Mouse (Mus musculus) intestine, postnatal 0 days (tissue): Measurements from ENCODE around the gene Tgm5. TPM values are rescaled to one million over a fixed set of nuclear protein-coding genes. Genes with fewer than 3 reads are reported as not detected.
"Not testable (repeated sequence)": the region's sequence is repeated elsewhere in the genome, so short reads cannot be mapped to it uniquely, and the experiment has no call there.

ENCODE experiments used
- ATAC-seq: fragments of 200-750 bp; cut with Nextera tagmentation; 2 replicates; pipeline ENCODE4 v1.8.0; 2017; ENCODE audit warnings: mild to moderate bottlenecking, moderate TSS enrichment, moderate library complexity
- H3K27ac ChIP-seq: fragments of 300-500 bp; sonication (generic); 2 replicates; pipeline ENCODE4 v1.5.1; 2014; ENCODE audit warnings: mild to moderate bottlenecking, low read depth, low read length, moderate library complexity
- H3K27me3 ChIP-seq: fragments of 300-500 bp; sonication (generic); replicated peaks from 2 replicates; pipeline ENCODE4 v1.6.1; 2014; ENCODE audit warnings: low read length, mixed read lengths; ENCODE audit not compliant: control insufficient read depth, insufficient read depth
- H3K36me3 ChIP-seq: fragments of 300-500 bp; sonication (generic); 2 replicates; pipeline ENCODE4 v1.6.1; 2014; ENCODE audit warnings: mild to moderate bottlenecking, moderate library complexity; ENCODE audit not compliant: control insufficient read depth, insufficient read depth
- H3K4me1 ChIP-seq: fragments of 300-500 bp; sonication (generic); replicated peaks from 2 replicates; pipeline ENCODE4 v1.6.1; 2014; ENCODE audit warnings: antibody characterized with exemption, low read length, mixed read lengths; ENCODE audit not compliant: control insufficient read depth, insufficient read depth
- H3K4me2 ChIP-seq: fragments of 300-500 bp; sonication (generic); replicated peaks from 2 replicates; pipeline ENCODE4 v1.6.1; 2014; ENCODE audit warnings: low read depth, mild to moderate bottlenecking, moderate library complexity
- H3K4me3 ChIP-seq: fragments of 300-500 bp; sonication (generic); 2 replicates; pipeline ENCODE4 v1.5.1; 2014; ENCODE audit warnings: low read depth, low read length
- H3K9ac ChIP-seq: fragments of 300-500 bp; sonication (generic); 2 replicates; pipeline ENCODE4 v1.6.1; 2014; ENCODE audit warnings: mild to moderate bottlenecking, low read depth, low read length
- H3K9me3 ChIP-seq: fragments of 300-500 bp; sonication (generic); 2 replicates; pipeline ENCODE4 v1.6.1; 2016; ENCODE audit warnings: mixed run types; ENCODE audit not compliant: control insufficient read depth
- CTCF ChIP-seq: sonication (generic); IDR thresholded peaks from 2 replicates; pipeline ENCODE4 v1.5.1; 2016; ENCODE audit warnings: low read depth, mild to moderate bottlenecking, control low read depth, antibody characterized with exemption, moderate library complexity
- WGBS: fragments of 180-500 bp; shearing (Covaris S2); extraction: QIAGEN DNeasy Blood & Tissue Kit; methylation state at CpG from one replicate; pipeline ENCODE4 v1.1.7; 2014; 5-methylcytosine and 5-hydroxymethylcytosine counted together
- polyA plus RNA-seq: library from polyadenylated mRNA; unstranded; fragments of >200 nt; fragmentation: Nextera tagmentation; extraction: Ambion mirVana; gene quantifications from 2 replicates; pipeline ENCODE4 v1.2.1, GENCODE M21; 2015

The Tgm5 gene
- 0.07 and 0.09 TPM in 2 replicates for polyA plus RNA-seq

DNA sequence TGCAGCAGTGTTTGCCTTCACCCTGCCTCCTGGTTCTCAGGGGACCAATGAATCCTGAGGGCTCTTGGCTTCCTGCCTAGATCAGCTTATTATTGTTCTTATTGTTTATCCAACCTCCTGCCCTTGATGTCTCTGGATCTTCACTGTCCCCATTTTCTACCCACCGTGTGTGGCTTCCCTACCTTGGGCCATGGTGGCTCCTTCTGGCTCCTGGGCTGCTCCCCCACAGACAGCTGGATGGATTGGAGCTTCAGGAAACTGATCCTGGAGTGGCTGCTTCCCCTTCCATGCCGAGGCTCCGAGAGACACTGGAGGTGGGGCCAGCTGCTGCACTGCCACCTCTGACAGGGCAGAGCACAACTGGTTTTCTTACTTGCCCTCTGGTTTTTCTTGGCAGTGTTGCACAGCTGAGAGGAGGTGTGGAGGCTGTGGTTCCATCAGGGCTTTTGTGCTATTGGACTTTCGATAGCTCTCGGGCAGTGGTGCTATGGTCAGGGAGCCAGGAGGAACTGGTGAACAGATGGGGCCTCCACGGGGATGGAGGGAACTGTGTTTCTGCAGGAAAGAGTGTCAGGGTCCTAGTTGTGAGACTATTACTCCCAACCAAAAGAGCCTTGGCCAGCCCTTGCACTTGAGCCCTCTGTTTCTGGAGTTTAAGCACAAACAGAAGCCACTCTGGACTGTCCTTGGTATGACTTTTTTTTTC is at the start of gene Tgm5:
Tgm5 (minus strand) TSS at position 362 of the 706 bp plus-strand sequence.
- WGBS, result 39% methylated on average over 6 of the region's 6 CpGs
- Histone ChIP-seq H3K9ac (no peak within 1 kb of the TSS), H3K4me2 (no peak within 1 kb of the TSS), H3K27me3 (no peaks in the 10 kb centered on the region), H3K4me3 (no peak within 1 kb of the TSS), H3K4me1 (no peaks in the 10 kb centered on the region), H3K9me3 (no peaks in the 10 kb centered on the region), H3K27ac (no peak within 1 kb of the TSS), H3K36me3 (no peaks in the 10 kb centered on the region)
- no peak for TF ChIP-seq CTCF
- no peak for ATAC-seq

DNA sequence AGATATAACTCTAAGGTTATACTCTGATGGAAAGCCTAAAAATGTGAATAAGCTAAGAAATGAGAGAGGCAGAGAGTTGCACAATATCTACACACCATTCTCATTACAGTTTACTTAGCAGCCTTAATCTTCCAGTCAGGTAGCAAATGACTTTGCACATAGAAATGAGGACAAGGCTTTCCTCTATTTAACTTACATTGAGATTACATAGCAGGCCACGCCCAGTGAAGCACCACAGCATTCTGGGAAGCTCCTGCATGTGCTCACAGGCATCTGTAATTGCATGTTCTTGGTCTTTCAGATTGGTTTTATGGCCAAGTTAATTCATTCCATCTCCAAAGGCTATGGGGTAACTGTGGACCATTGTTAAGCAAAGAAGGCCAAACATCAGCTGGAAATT is 47.2 kb upstream of the Tgm5 start:
- Histone ChIP-seq H3K36me3 (no peaks in the 10 kb centered on the region), H3K4me2 (no peak overlapping the region), H3K4me3 (no peak overlapping the region), H3K9me3 (no peaks in the 10 kb centered on the region), H3K27me3 (no peaks in the 10 kb centered on the region), H3K4me1 (no peaks in the 10 kb centered on the region), H3K9ac (no peak overlapping the region), H3K27ac (no peak overlapping the region)
- ATAC-seq, result no peak
- 66% methylated on average over 1 of the region's 1 CpGs for WGBS
- TF ChIP-seq CTCF, result no peak

GRCm38 (mm10) chr2:121128865-121129620 is 43.4 kb upstream of the Tgm5 start:
- H3K36me3 ChIP-seq, result no peaks in the 10 kb centered on the region
- H3K4me2 ChIP-seq, result no peak overlapping the region
- WGBS, result 51% methylated on average over 9 of the region's 9 CpGs
- H3K9ac ChIP-seq, result no peak overlapping the region
- no peak for ATAC-seq
- no peak overlapping the region for H3K4me3 ChIP-seq
- TF ChIP-seq CTCF, result no peak
- H3K27me3 ChIP-seq, result no peaks in the 10 kb centered on the region
- H3K9me3 ChIP-seq, result no peaks in the 10 kb centered on the region
- no peaks in the 10 kb centered on the region for H3K4me1 ChIP-seq
- no peak overlapping the region for H3K27ac ChIP-seq

DNA sequence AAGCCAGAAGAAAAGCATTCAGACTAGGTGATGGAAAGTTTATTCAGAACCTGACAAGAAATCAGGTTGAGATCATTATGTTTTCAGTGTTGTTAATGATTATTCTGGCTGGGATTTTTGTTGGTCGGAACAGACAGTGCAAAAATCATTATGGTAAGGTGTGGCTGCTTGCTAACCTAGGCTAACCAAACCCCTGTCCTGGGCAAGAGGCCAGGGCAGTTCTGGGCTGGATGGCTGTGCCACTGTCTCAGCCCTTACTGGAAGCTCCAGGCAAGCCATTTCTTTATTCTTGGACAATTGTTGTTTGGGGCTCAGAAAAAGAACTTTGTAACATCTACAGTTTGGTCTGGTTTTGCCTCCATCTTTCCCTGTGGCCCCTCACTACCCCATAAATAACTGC is 41.9 kb upstream of the Tgm5 start:
- TF ChIP-seq CTCF, result no peak
- no peak for ATAC-seq
- 36% methylated on average over 1 of the region's 1 CpGs for WGBS

DNA sequence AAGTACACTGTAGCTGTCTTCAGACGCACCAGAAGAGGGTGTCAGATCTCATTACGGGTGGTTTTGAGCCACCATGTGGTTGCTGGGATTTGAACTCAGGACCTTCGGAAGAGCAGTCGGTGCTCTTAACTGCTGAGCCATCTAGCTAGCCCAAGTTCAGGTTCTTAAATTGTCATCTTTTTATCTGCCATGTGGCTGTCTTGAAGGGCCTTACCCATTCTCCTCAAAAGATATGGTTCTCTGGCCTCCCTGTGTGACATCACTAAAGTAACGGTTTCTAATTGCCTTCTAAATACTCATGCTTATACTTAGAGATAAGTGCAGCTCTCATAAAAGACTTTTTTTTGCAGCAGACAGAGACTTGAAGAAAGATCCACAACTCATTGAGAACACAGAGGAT is 40.7 kb upstream of the Tgm5 start:
- not testable (repeated sequence) for H3K4me3 ChIP-seq, H3K4me1 ChIP-seq, H3K27me3 ChIP-seq, H3K27ac ChIP-seq, H3K9me3 ChIP-seq, H3K4me2 ChIP-seq, ATAC-seq, H3K36me3 ChIP-seq, H3K9ac ChIP-seq
- 88% methylated on average over 5 of the region's 5 CpGs for WGBS

More for the DNA sequence above, 41.9 kb upstream of the Tgm5 start:
- H3K9ac ChIP-seq, result no peak overlapping the region
- H3K4me3 ChIP-seq, result no peak overlapping the region
- H3K9me3 ChIP-seq, result no peaks in the 10 kb centered on the region
- H3K27me3 ChIP-seq, result no peaks in the 10 kb centered on the region
- no peak overlapping the region for H3K4me2 ChIP-seq
- H3K4me1 ChIP-seq, result no peaks in the 10 kb centered on the region
- H3K27ac ChIP-seq, result no peak overlapping the region
- H3K36me3 ChIP-seq, result no peaks in the 10 kb centered on the region

GRCm38 (mm10) chr2:121119260-121119659 is 33.6 kb upstream of the Tgm5 start:
- Histone ChIP-seq H3K36me3 (no peaks in the 10 kb centered on the region), H3K9ac (no peak overlapping the region), H3K9me3 (no peaks in the 10 kb centered on the region), H3K4me3 (no peak overlapping the region), H3K4me1 (no peaks in the 10 kb centered on the region), H3K27ac (no peak overlapping the region), H3K27me3 (no peaks in the 10 kb centered on the region), H3K4me2 (no peak overlapping the region)
- no peak for ATAC-seq
- WGBS, result 95% methylated on average over 3 of the region's 3 CpGs
- TF ChIP-seq CTCF, result no peak
